Mouse (Mus musculus) cerebellum, adult 2 months (tissue): Measurements from ENCODE around the gene Ltbp2.

Experiments used
- CTCF ChIP-seq: fragments of 200-500 bp; IDR thresholded peaks from 2 replicates; pipeline ENCODE4 v1.5.1; 2011; ENCODE audit warnings: low read depth, mild to moderate bottlenecking, control low read depth, low read length, moderate library complexity, borderline replicate concordance; ENCODE audit not compliant: insufficient read depth
- POLR2A ChIP-seq: fragments of 200-500 bp; IDR thresholded peaks from 2 replicates; pipeline ENCODE4 v1.6.1; 2011; ENCODE audit warnings: low read length, control low read depth, borderline replicate concordance; ENCODE audit not compliant: insufficient read depth

GRCm38 (mm10) chr12:84774376-84774775 is 102.0 kb downstream of the Ltbp2 start:
- TF ChIP-seq CTCF = no peak
- TF ChIP-seq POLR2A = no peak
